Mouse (Mus musculus): ENCODE measurements around the gene Oxct1. TPM values are rescaled to one million over a fixed set of nuclear protein-coding genes. Genes with fewer than 3 reads are reported as not detected.

Gene Oxct1
- total RNA-seq, 2 experiments from 2014 or later = 271 to 283 TPM

- no peak overlapping the region for H3K4me3 ChIP-seq
- DNase-seq (ENCODE audit: low spot score in 2 of 2) = no peak
- no peak for TF ChIP-seq CTCF (conservative IDR thresholded peaks at IDR 0.05)
- H3K27ac ChIP-seq = no peak overlapping the region
Measured at GRCm38 (mm10) chr15:4167946-4168345, 141.8 kb downstream of the Oxct1 start.

GRCm38 (mm10) chr15:4171600-4171999 is 145.4 kb downstream of the Oxct1 start:
- DNase-seq (ENCODE audit: low spot score in 2 of 2) = no peak
- H3K27ac ChIP-seq = no peak overlapping the region
- no peak overlapping the region for H3K4me3 ChIP-seq
- no peak for TF ChIP-seq CTCF (conservative IDR thresholded peaks at IDR 0.05)

- no peak for TF ChIP-seq CTCF (conservative IDR thresholded peaks at IDR 0.05)
- no peak for DNase-seq (ENCODE audit: low spot score in 2 of 2)
- Histone ChIP-seq H3K27ac (no peak overlapping the region), H3K4me3 (no peak overlapping the region)
Measured at GRCm38 (mm10) chr15:4197913-4198312, 171.7 kb downstream of the Oxct1 start.

Other genes starting within 250 kb of the Oxct1 start
- gene Fbxo4, start 46.8 kb upstream of the Oxct1 start, total RNA-seq (2021) = 1 to 10 TPM; 9.0 to 9.6 TPM
- 10 to 100 TPM; 44.3 to 44.7 TPM for gene AW549877, start 30.6 kb upstream of the Oxct1 start, total RNA-seq (2021)

All from layer of hippocampus, adult 2 months (tissue).